Mouse (Mus musculus) testis, adult 2 months (tissue): ENCODE data around the gene Vapa. TPM values are rescaled to one million over a fixed set of nuclear protein-coding genes. Genes with fewer than 3 reads are reported as not detected.
A peak's percentile ranks its signal among the peaks of the same experiment; 100 is the strongest.
"Not testable (repeated sequence)": the region's sequence is repeated elsewhere in the genome, so short reads cannot be mapped to it uniquely, and the experiment has no call there.

Experiments
- H3K27ac ChIP-seq: fragments of 200-500 bp; 2 replicates; pipeline ENCODE4 v1.5.1; 2012; ENCODE audit warnings: low read depth, low read length; ENCODE audit not compliant: control insufficient read depth, insufficient read depth
- H3K27me3 ChIP-seq: fragments of 200-500 bp; 2 replicates; pipeline ENCODE4 v1.6.1; 2012; ENCODE audit warnings: mild to moderate bottlenecking, low read length, moderate library complexity; ENCODE audit not compliant: control insufficient read depth, insufficient read depth
- H3K36me3 ChIP-seq: fragments of 200-500 bp; 2 replicates; pipeline ENCODE4 v1.6.1; 2012; ENCODE audit warnings: mild to moderate bottlenecking, low read length; ENCODE audit not compliant: control insufficient read depth, insufficient read depth
- H3K4me1 ChIP-seq: fragments of 200-500 bp; 2 replicates; pipeline ENCODE4 v1.6.1; 2012; ENCODE audit warnings: low read length; ENCODE audit not compliant: control insufficient read depth, insufficient read depth
- H3K4me3 ChIP-seq: fragments of 200-500 bp; 2 replicates; pipeline ENCODE4 v1.5.1; 2012; ENCODE audit warnings: low read depth, mild to moderate bottlenecking, low read length, moderate library complexity, mixed read lengths; ENCODE audit not compliant: control insufficient read depth
- CTCF ChIP-seq: fragments of 200-500 bp; IDR thresholded peaks from 2 replicates; pipeline ENCODE4 v1.5.1; 2012; ENCODE audit warnings: low read depth, mild to moderate bottlenecking, inconsistent platforms, low read length, moderate library complexity; ENCODE audit not compliant: control insufficient read depth, insufficient read depth, insufficient replicate concordance
- POLR2A ChIP-seq: fragments of 200-500 bp; IDR thresholded peaks from 2 replicates; pipeline ENCODE4 v1.6.1; 2012; ENCODE audit warnings: low read depth, mild to moderate bottlenecking, inconsistent platforms, low read length, moderate library complexity; ENCODE audit not compliant: control insufficient read depth
- polyA plus RNA-seq: library from polyadenylated mRNA; depleted of rRNA; stranded (reverse); fragments of >200 nt; gene quantifications from 2 replicates; pipeline ENCODE4 v1.2.3, GENCODE M21; 2012

Gene Vapa
- polyA plus RNA-seq, 1 experiment = 36.9 TPM

DNA sequence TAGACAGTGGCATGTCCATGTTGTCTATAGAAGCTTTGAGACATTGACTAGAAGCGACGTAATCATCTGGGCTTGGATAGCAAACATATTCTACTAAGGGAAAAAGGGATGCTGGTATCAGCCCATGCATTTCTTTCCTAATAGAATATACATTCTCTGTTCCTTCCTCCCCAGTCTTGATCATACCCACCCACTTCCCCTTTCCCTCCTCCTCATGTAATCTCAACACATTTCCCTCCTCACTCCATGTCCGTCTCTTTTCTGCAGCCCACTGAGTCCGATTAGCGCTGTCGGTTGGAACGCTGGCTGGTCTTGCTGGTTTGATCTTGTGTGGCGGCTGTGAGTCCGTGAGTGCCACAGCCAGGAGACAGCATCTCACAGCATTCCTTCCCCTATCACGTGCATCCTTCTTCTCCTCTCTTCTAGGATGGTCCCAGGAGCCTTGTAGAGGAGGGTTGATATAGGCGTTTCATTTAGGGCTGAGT is 28.4 kb upstream of the Vapa start, which contains the start of gene Txndc2:
Gene Txndc2 (minus strand): TSS at position 435 of the 485 bp plus-strand sequence.
- peak within 1 kb of the TSS; percentile 74 for H3K27ac ChIP-seq
- H3K4me1 ChIP-seq = no peaks in the 10 kb centered on the region
- peak within 1 kb of the TSS; percentile 84 for H3K4me3 ChIP-seq
- H3K36me3 ChIP-seq = no peaks in the 10 kb centered on the region
- TF ChIP-seq CTCF (no peak), POLR2A (no peak; the same call in 1 of the 2 replicates)
- H3K27me3 ChIP-seq = no peaks in the 10 kb centered on the region

DNA sequence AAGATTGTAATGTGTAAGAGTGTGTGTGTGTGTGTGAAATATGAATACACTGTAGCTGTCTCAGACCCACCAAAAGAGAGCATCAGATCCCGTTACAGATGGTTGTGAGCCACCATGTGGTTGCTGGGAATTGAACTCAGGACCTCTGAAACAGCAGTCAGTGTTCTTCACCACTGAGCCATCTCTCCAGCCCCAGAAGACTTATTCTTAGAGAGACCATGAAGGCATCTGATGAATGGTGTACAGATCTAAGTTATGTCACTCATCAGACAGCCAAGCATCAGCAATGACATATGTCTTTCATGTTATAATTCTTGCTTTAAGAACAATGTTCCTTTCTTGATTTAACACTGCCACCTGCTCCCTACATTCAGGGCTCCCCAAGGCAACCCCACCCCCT is 25.8 kb upstream of the Vapa start:
- TF ChIP-seq POLR2A (no peak), CTCF (no peak)
- Histone ChIP-seq H3K27ac (no peak overlapping the region), H3K4me1 (no peaks in the 10 kb centered on the region), H3K4me3 (peak overlapping the region; percentile 75), H3K27me3 (no peaks in the 10 kb centered on the region), H3K36me3 (no peaks in the 10 kb centered on the region)

DNA sequence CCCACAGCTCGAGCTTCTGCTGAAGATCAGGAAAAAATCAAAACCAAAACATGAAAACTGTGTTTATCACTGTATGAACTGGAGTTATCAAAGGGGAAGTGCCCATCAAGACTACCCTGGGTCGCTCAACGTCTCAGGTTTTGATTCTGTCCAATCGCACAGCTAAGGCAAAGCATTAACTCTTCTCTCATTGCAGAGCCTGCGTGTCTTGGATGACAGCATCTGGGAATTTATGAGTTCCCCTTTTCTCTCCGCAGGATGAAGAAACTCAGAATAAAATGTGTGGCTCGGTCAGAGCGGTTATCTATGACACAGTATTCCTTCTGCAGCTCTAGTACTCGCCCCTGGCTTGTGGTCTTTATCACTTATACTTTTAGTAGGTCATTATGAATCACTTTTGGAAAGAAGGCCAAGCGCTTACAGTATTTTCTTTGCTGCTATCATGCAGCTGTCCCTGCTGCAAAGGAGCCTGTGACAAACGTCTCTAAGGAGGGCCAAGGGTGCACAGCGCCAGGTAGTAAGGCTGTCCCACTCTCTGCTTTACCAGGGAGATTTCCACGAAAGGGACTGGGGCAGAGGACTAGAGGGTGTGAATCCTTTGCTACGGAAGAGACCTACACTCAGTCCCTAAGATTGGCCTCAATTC is 22.5 kb upstream of the Vapa start:
- no peak overlapping the region for H3K27ac ChIP-seq
- peak overlapping the region; percentile 20 for H3K4me3 ChIP-seq
- TF ChIP-seq POLR2A (no peak), CTCF (no peak)
- no peaks in the 10 kb centered on the region for H3K27me3 ChIP-seq
- H3K36me3 ChIP-seq = no peaks in the 10 kb centered on the region
- no peaks in the 10 kb centered on the region for H3K4me1 ChIP-seq

DNA sequence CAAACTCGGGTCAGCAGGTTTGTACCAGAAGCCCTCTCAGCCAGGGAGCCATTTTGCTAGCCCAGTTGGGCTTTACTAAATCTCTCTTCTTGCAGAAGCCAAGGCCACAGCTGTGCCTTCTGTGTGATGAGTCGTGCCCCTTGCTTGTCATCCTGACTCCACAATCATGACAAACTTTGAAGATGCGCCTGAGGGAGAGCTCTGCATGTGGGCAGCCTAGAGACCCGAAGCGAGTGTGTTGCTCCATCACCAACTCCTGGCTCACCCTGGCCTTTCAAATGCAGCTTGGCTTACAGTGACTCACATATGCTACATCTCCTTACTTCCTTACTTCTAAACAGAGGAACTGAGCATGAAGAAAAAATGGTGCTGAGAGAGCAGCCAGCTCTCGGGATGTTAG is 16.6 kb upstream of the Vapa start:
- no peaks in the 10 kb centered on the region for H3K27me3 ChIP-seq
- no peak overlapping the region for H3K27ac ChIP-seq
- H3K36me3 ChIP-seq = no peaks in the 10 kb centered on the region
- no peak overlapping the region for H3K4me3 ChIP-seq
- TF ChIP-seq POLR2A (no peak), CTCF (no peak)
- H3K4me1 ChIP-seq = no peaks in the 10 kb centered on the region; the same call in 1 of the 2 replicates

DNA sequence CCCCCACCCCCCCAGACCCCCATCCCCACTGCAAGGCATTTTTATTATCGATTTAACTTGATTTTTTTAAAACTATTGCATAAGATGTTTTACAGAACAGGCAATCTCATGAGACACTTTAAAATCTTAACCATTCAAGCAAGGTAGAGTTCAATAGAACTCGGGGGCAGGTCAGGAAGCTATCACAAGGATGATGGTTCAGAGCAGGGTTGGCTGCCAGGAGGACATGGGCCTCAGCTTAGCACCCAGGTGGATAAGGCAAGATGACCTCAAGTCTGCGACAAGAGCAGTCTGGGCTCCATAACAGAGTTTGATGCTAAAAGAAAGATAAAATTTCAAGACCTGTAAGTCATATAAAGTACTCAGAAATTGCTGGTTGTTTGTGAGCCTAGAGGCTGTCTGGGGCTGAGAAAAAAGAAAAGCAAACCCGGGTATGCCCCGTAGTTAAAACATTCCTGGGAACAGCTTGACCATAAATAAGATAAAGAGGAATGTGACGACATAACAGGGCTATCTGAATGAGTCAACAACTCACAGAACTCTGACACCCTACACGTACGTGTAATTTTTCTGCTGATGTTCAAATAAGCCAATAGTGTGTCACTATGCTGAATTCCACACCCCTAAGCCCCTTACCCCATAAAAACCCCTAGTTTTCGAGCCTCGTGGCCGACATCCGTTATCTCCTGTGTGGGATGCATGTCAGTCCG is 15.6 kb upstream of the Vapa start:
- H3K27me3 ChIP-seq, H3K27ac ChIP-seq, H3K4me1 ChIP-seq, H3K4me3 ChIP-seq, H3K36me3 ChIP-seq: not testable (repeated sequence)

DNA sequence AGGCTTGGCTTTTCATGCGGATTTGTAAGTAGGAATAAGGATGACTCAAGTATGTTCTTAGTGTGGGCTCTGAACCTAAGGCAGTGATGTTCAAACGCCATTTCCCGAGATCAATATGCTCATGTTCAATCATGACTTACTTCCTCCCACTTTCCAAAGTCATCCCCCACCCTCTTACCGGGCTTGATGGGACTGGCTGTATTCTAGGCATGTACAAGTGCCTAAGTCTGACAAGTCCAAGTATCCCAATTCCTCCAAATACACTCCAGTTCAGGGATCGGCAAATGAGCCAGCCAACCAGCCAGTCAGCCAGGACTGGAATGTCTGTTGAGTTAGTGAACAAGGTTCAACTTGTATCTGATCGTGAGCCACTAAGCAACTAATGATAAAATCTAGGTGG is 12.9 kb upstream of the Vapa start:
- no peaks in the 10 kb centered on the region; the same call in 1 of the 2 replicates for H3K4me1 ChIP-seq
- H3K27ac ChIP-seq = no peak overlapping the region
- H3K36me3 ChIP-seq = no peaks in the 10 kb centered on the region
- peak overlapping the region; percentile 22; the same call in 1 of the 2 replicates for H3K4me3 ChIP-seq
- TF ChIP-seq POLR2A (no peak), CTCF (no peak)
- no peaks in the 10 kb centered on the region for H3K27me3 ChIP-seq

DNA sequence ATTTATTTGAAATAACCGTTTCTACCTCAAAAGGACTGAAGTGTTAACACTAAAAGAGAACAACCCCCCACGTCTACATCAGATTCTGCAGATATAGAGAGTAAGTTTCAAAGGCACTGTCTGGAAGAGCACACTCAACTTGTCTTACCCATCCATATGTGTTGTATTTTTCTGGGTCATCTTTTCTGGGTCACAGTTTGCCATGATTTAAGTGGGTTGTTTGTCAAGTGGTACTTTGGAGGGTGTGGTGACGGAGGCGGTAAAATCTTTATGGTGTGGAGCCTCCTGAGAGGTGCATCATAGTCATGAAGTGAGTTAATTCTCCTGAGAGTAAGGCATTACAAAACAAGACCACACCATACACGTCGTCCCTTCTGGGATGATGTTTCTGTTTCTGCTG is 12.2 kb upstream of the Vapa start:
- Histone ChIP-seq H3K27ac (no peak overlapping the region), H3K36me3 (no peaks in the 10 kb centered on the region), H3K4me3 (no peak overlapping the region), H3K27me3 (no peaks in the 10 kb centered on the region), H3K4me1 (no peaks in the 10 kb centered on the region; the same call in 1 of the 2 replicates)
- TF ChIP-seq CTCF = no peak
- no peak for TF ChIP-seq POLR2A

DNA sequence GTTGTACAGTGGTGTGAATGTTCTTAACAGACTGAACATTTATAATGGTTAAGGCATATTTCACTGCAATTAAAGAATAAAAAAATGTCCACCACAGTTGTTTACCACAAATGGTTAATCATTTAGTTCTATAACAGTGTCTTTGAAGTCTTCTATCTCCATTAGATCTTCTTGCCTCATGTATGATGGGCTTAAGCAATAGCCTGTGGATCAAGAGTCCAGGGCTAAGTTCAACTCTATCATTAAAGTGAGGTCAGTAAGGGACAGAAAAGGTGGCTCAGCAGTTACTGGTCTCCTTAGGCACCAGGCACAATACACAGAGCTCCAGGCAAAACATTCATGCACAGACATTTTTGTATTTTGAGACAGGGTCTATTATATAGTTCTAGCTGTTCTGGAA is 9.8 kb upstream of the Vapa start:
- TF ChIP-seq CTCF (no peak), POLR2A (no peak)
- Histone ChIP-seq H3K36me3 (no peaks in the 10 kb centered on the region), H3K27me3 (no peaks in the 10 kb centered on the region), H3K4me3 (no peak overlapping the region), H3K27ac (no peak overlapping the region), H3K4me1 (no peaks in the 10 kb centered on the region)
